Mouse (Mus musculus) adrenal gland, adult 2 months (tissue): ENCODE data around the gene Ccnj. TPM values are rescaled to one million over a fixed set of nuclear protein-coding genes. Genes with fewer than 3 reads are reported as not detected.

Source experiments
- DNase-seq: peaks from one replicate; pipeline ENCODE4 v3.0.0; 2021
- long read RNA-seq: library from polyadenylated mRNA; stranded (forward); transcript quantifications from one replicate; pipeline ENCODE4 v2.0.0, GENCODE M21; 2021
- polyA plus RNA-seq: library from polyadenylated mRNA; depleted of rRNA; stranded (reverse); fragments of >200 nt; gene quantifications from 2 replicates; pipeline ENCODE4 v1.2.3, GENCODE M21; 2012; rRNA removed
- total RNA-seq, 2 experiments: library from RNA; stranded (reverse); gene quantifications; 2 replicates each; pipeline ENCODE4 v1.2.3; 2021

Ccnj gene
- total RNA-seq (1 to 10 TPM; 3.9 to 4.9 TPM), polyA plus RNA-seq (6.9 and 8.4 TPM in 2 replicates)
- long read RNA-seq, partial matches to known transcripts = 1 of 3 reads
- long read RNA-seq, other reads (novel, unspliced or antisense) = 2 of 3 reads

DNA sequence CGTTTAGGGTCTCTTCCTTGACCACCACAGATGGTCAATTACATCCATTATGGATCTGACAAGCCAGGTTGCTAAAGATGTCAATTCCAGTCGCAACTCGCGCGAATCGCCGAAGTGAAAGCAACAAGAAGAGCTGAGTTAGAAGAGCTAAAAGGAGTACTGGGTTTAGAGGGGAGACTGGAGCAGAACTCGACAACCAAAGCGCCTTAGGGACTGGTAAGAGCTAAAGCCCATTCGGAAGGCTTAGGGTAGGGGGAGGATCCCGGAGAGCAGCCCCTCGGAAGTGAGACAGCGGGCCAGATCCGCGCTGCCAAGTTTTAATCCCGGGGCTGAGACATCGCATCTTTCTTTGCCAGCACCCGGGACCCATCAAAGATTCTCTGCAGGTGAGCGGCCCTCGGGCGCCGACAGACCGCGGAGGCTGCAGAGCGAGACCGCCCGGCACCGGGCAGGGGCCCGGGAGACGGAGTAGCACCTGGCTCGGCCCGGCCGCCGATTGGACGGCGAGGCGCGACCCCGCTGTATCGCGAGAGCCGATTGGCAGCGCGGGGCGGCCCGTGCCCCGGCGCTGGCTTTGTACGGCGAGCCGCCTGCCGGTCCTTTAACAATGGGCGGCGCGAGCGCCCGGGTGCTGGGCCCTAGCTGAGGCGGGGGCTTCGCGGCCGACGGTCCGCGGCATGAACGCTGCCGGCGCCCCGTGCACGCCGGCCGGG, at the start of gene Ccnj:
TSS of gene Ccnj (plus strand) at position 577 of the 713 bp plus-strand sequence.
- DNase-seq = peak; percentile 98

DNA sequence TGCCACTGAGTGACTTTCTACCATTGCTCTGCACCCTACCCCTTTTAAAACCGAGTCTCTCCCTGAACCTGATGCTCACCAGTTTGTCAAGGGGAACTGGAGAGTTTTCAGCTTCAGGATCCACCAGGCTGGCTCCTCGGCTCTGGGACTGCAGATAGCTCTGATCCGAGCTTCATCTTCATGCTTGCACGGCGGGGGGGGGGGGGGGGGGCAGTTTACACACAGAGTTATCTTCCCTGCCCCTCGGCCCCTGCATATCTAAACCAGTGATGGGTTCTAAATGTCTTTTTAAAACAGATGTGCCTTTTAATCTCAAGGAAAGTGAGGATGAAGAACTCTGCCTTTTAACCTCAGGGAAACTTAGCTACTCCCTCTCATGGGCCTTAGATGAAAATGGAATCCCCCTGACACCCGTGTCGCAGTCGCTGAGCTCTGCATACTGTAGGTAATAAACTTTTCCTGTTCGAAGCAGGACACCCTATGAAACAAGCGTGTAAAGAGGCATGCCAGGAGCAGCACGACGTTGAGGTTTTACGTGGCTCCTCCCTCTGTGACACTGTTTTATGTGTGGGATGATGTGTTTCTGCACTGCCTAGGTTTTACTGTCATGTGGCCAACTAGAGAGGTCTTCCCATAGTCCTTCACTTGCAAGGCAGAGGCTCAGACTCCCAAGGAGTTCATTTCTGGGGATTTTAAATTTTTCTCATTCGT, 42.9 kb upstream of the Ccnj start:
- DNase-seq = no peak

DNA sequence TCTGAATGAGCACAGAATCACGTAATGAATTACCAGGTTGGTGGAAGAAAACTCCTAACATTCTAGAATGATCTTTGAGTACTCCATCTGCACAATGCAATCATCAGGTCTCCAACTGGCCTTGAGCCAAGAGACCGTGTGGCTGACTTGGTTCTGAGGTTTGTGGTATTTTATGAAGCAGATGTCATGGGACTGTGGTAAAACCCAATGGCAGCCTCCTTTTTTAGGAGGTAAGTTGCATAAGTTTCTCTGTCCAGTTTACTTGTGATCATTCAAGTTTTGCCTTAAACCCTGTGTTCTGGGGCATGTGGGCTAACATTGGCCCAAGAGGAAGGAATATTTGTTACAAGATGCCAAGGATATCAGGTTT, 42.4 kb upstream of the Ccnj start:
- no peak for DNase-seq

DNA sequence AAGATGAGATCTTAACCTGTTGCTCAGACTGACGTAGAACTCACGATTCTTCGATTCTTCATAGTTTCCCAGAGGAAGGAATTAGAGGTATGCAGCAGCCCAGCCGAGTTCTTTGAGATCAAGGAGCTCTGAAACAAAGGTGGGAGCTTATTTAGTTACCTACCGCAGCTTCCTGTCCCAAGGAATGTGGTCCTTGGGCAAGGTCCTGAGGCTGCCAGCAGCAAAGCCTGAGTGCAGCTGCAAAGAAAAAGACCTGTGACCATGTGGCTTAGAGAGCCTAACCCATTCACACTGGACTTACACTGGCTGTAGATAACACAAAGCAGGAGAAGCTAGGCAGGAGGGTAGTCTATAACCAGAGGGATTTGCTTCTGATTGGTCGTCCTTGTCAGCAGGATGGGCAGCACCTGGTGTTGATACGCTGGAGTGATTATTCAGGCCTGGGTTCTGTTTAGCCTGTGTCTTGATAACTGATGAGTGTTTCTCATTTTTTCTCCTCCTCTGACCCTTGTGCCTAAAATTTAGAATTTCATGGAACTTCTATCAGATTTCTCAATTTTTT, 25.8 kb upstream of the Ccnj start:
- no peak for DNase-seq

DNA sequence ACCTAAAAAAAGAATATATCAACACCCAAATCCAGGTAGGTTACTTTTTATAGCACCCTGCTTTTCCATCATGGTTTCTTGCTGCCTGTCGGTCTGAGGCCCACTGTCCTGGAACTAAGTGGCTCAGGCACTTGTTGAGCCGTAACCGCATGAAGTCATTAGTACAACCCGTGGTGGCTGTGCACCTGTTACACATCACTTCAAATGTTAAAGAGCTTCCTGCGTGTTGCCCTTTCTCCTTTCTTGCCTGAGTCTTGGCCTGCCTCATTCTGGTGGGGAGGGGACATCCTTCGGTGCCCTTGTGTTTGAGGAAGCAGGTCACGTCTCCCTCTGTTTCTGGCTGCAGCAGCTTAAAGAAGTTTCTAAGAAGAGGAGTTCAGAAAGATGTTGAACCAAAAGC, 21.2 kb upstream of the Ccnj start:
- DNase-seq = no peak

DNA sequence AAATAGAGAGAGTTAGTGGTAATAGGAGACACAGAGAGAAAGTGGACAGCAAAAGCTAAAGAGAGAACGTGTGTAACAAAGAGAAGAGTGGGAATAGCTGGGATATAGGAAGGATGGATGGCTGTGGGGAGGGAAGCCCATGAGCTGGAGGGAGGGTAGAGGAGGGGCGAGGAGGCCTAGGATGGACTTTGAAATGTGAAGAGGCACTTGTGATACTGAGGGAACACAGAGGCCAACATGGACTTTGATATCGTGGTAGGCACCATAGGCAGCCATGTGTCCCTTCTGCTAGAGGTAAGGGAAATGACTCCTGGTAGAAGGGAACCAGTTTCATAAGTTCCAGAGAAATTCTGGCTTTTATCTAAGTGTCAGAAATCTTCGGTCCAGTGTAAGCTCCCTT, 19.2 kb upstream of the Ccnj start:
- no peak for DNase-seq

DNA sequence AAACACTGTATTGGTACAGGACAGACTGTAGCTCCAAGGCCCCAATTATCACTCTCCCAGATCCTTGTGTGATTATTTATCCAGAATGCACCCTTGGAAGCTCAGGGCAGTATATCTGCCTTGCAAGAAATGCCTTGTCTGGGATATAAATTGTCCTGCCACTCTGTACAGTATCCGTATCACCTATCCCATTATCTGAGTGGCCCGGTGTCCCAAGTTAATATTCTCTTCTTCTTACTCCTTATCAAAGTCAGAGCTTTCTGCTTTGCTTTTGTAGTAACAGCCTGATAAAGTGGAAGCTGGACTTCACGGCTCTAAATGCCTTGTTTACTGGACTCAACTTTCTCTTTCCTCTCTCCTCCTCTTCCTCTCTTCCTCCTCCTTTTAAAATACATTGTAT, 18.3 kb upstream of the Ccnj start:
- no peak for DNase-seq

DNA sequence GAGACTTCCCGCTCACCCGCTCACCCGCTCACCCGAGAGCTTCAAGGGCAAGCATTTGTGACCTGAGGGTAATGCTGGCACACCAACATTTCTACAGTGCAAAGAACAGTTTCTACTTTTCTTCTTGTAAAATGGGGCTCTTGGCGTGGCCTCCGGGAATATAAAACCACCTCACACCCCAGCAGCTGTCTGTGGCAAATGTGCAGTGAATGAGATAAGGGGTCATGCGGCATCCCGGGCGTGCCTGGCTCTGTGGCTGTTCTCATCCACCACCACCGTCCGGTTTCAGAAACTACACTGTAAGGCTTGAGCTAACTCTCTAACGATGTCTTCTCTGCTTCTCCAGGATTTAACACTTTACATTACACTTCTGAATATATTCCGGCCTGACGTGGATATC, 17.7 kb upstream of the Ccnj start:
- DNase-seq = no peak

DNA sequence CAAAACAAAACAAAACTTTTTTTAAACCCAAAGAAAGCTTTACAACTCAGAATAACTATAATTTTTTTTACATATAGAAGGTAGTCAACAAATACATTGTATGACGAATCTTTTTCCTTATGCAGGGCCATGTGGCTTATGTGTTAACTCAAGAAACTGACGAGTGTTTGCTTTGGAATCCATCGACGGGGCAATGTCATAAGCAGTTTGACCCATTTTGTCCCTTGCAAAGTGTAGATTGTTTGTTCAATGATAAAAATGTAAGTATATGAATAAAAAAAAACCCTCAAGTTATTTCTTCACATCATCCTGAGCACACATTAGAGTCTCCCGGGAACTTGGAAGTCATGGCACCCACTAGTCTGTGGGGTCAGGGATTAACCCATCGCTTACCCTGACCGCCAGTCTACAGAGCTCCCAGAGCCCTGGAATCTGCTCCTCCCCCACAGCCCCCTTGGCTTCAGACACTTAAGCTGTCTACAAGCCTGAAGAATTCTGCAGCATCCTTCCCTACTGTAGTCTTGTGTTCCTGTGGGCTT, 15.4 kb upstream of the Ccnj start:
- no peak for DNase-seq

DNA sequence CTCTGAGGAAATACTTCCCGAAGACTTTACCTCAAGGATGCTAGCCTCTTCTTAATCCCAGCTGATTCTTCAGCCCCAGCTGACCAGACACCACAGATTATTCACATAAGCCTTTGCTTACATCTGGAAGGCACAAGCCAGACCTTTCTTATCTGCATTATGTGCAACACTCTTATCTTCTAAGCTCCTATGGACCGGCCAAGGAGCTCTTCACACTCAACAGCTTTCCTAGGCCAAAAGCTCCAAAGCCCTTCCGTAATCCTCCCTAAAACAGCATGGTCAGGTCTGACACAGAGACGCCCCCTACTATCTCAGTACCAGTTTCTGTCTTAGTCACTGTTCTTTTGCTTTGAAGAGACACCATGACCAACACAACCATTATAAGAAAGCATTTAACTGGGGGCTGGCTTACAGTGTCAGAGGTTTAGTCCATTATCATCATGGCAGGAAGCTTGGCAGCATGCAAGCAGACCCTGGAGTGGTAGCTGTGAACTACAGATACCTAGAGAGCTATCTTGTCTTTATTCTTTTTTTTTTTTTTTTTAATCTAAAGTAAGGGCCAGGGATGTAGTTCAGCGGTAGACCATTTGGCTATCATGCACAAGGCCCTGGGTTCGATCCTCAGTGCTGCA, 13.1 kb upstream of the Ccnj start:
- no peak for DNase-seq

DNA sequence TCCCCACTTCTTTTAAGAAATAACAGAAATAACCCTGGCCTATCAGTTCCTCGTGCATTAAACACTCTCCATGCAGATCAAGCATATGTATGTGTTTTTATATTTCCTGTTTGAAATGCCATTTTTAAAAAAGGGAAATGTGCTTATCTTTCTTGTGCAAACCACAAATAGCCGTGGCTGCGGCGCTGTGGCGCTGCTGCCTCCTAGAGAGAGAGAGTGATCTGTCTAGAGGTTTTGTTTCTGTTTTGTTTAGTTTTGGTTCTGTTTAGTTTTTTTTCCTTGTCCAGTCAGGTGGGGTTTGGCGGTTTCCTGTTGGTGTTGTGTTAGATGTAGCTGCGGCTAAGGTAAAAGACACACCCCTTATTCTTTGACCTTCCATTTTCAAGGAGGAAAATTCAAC, 12.3 kb upstream of the Ccnj start:
- no peak for DNase-seq

DNA sequence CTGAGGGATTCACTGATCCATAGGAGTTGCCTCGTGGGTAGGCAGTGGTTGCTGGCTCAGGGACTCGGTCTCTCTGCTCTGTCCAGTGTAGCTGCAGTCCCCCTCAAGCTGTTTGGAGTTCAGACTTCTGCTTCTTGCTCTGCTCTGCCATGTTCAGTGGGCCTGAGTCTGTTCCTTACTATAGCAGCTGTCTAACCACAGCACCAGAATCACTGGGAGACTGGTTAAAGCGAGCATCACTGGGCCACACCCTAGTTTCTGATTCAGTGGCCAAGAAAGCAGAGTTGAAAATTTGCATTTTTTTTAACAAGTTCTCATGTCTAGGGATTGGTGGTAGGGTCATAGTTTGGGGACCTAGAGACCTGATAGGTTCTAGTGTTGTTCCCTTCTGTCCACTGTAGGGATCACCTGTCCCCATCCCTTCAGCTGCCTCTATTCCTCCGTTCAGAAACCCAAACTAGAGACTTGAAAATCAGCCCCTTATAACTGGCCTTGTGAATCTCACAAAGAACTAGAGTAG, 9.7 kb upstream of the Ccnj start:
- DNase-seq = no peak

DNA sequence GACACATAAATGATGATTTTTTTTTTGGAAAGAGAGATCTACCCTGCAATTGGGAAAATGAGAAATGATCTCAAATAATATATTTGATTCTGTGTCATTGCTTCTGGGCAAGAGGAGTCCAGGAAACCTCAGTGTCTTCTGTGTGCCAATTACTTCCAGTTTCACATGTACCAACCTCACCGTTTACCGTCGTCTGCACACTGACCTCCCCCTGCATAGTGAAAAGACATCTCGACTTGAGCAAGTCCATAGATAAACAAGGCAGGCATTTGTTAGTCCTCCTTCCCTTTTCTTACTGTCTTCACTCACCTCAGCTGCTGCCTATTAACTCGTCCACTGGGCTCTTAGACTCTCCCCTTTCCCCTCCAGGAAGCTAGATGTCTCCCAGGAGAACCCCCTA, 5.4 kb upstream of the Ccnj start:
- no peak for DNase-seq

DNA sequence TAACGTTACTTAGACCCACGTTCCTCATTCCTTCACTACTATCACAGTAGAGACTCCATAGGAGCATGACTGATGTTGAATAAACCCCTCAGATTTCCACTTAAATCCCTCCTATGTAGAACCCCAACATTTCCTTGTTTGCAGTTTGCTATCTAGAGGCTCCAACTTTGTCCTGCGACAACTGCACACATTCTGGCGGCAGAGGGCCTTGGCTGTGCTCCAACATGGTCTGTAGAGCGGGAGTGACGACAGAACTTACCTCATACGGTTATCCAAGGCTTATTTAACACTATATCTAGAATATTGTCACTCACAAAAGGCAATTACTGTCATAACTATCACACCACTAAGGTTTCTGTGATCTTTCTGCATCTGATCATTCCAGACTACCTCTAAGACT, 4.3 kb upstream of the Ccnj start:
- no peak for DNase-seq

DNA sequence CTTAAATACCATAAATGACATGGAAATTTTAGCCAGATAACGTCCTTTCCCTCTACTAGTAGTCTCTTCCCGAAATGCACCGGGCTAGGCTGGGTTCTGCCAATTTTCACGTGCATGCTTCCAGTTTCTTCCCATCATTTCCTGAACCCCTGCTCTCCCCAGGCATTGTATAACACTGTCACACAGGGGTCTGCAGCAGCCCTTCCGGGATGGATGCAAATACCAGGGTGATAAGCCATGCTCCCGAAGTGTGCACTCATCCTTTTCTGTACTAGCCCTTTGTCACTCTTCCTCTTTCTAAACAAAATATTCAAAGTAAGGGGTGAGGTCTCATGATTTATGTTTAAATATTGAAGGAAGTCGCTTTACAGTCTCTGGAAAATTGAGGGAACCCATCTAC, 881 bp upstream of the Ccnj start:
- DNase-seq = no peak

DNA sequence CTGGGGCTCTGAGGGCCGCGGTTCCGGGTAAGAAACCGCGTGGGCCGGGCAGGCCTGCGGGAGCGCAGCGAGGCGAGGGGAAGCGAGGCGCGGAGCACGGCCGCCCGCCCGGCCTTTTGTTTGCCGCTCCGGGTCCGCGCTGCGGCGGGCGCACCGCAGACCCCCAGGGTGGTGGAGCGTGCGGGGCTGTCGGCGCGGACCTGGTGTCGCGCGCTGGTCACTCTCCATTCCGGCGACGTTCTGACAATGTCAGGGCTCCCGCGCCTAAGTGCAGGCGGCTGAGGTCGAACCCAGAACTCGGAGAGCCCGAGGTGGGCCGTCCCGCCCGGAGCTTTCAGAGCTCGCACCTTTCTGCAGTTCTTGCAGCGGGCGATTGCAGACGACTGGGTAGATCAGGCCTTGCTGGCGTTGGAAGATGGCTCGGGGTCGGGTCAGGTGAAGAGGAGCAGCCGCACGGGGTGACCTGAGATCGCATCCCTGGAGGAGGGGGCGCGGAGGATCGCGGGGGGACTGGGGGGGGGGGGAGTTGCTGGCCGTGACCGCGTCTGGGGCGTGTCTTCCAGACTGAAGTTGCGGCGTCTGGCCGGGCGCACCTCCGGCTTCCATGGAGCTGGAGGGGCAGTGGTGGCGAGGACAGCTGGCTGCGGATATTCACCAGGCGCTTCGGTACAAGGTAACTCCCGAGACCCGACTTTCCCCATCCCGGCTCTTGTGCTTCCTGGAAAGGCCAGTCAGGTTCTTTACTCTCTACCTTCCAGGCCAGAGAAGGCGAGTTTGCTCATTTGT, 530 bp downstream of the Ccnj start:
- peak; percentile 69 for DNase-seq

DNA sequence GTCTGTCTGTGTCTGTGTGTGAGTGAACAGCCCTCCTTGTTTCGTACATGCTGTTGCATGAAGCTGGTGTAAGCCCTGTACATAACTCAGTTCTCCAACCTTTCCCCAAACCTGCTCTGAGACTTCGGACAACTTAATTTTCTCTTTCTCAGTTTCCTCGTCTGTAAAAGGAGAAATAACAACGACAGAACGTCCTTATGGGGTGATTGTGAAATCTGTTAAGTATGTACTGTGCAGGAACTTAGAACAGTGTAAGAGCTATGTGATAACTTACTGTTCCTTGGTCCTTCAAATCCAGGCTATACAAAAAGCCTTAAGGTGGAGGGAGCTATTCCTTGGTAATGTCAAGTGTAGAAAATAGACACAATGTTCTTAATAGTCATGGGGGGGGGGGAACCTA, 1.3 kb downstream of the Ccnj start:
- no peak for DNase-seq

DNA sequence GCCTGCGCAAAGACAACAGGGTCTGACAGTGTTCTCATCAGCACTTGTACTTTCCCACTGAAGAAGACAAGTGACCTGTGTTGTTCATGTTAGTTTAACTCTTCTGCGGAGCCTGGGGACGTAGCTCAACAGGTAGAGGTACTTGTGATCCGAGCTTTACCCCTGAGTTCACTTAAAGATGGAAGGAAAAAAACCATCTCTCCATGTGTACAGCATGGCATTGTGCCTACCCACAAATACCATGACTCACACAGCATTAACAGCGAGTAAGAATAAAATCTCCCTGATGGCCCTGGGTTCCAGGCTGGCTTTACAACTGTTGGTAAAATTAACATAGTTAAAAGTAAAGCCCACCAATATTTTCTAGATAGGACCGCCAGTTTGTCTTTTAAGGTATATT, 3.4 kb downstream of the Ccnj start:
- no peak for DNase-seq

DNA sequence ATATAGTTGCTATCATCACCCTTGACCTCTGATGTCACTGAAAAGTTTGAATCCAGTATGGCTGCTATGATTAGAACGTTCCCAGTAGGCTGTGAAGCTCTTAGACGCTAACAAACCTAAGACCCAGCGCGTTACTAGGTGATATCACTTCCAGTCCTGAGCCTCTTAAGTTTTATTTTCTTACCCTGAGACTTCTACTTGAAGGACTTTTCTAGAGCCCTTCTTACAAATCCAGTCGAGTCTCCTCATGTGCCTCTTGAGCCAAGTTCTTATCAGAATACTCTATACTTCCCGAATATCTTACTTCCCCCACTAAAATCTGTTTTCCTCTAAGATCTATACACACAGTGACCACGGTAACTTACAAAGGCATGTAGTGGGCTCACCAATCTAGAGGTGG, 7.1 kb downstream of the Ccnj start:
- no peak for DNase-seq

DNA sequence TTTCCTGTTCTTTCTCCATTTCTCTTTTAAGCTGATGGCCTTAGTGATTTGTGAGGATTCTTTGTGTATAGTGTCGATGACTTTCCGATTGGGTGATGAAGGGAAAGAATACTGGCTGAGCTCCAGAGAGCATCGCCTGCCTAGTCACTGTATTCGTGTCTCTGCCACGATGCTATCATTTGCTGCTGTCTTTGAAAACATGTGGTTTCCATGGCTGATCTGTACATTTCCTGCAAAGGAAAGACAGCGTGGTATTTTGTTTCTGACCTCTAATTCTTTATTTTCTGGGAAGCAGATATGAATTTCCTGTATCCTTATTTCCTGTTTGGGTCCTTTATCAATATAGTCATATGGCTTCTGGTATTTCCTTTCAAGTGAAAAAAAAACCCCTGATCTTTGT, 9.2 kb downstream of the Ccnj start:
- no peak for DNase-seq

DNA sequence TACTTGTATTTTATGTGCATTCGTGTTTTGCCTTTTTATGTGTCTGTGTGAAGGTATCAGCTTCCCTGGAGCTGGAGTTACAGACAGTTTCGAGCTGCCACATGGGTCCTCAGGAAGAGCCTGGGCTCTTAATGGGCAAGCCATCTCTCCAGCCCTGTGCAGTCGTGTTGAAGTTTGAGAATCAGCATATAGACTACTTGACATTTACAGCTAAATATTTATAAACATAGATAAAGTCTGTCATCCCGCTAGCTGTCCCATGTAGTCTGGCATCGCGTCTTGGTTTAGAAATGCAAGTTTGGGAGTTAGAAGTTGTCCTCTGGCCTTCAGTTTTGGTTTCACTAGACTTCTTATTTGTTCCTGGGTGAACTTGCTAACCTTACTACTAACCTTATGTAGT, 10.0 kb downstream of the Ccnj start:
- no peak for DNase-seq

DNA sequence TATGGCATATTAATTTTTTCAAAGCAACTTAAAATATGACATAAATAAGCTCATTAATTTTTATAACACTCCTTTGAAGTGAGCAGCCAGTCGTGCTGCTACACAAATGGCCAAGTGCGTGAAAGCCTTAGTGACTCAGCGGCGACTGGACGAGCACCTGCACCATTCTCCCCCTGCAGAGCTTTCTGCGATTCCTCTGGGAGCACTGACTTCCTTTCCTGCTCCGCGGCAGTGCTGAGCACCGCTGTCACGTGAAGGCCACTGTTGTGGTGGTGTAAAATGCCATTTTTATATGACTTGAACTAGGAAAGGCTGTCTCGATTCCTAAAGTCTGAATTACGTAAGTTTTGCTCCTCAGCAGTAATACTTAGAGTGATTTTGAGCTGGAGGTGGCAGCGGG, 10.5 kb downstream of the Ccnj start:
- no peak for DNase-seq
